Mouse (Mus musculus): ENCODE data around the gene Rfng.

DNA sequence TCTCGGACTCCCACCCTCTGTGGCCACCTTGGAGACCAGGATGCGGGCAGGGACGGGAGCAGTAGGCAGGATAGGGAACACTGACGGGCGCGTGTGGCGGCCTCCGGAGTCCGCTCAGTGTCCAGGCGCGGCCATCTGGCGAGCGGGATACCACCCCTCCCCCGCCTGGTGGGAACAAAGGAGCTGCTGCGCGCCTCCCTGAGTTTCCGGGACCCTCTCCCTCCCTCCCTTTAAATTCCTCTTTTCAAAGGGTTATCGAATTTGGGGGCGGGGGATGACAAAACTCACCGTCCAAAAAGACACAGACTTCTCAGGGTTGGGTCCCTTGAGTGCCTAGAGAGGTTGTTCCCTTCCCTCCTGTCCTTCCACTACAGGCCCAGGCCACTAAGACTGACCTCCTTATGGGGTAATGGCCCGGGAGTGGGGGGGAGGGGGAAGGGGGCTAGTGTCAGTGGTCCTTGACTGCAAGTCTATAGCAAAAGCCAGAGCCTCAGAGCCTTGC is 40.8 kb upstream of the Rfng start:
- TF ChIP-seq CTCF (conservative IDR thresholded peaks at IDR 0.05; ENCODE audit: low read length) (no peak), POU5F1 (IDR thresholded peaks at IDR 0.05; ENCODE audit: borderline replicate concordance, low read length) (no peak)
